Mouse (Mus musculus): Measurements from ENCODE around the gene Kdm4b.

Kdm4b gene

GRCm38 (mm10) chr17:56393238-56393637, 67.4 kb downstream of the Kdm4b start:
- DNase-seq (ENCODE audit: low spot score) = no peak

- no peak for DNase-seq (ENCODE audit: low spot score)
Measured at GRCm38 (mm10) chr17:56393889-56394288, 68.0 kb downstream of the Kdm4b start.

- no peak for DNase-seq (ENCODE audit: low spot score)
Measured at GRCm38 (mm10) chr17:56396051-56396450, 70.2 kb downstream of the Kdm4b start.

GRCm38 (mm10) chr17:56400221-56400620, 74.4 kb downstream of the Kdm4b start:
- DNase-seq (ENCODE audit: low spot score) = no peak

GRCm38 (mm10) chr17:56401051-56401521, 75.2 kb downstream of the Kdm4b start:
- DNase-seq (ENCODE audit: low spot score) = no peak

GRCm38 (mm10) chr17:56405341-56405740, 79.5 kb downstream of the Kdm4b start:
- no peak for DNase-seq (ENCODE audit: low spot score)

GRCm38 (mm10) chr17:56405856-56406840, 80.3 kb downstream of the Kdm4b start:
- peak; percentile 70 for DNase-seq (ENCODE audit: low spot score)

GRCm38 (mm10) chr17:56406878-56407277, 81.0 kb downstream of the Kdm4b start:
- no peak for DNase-seq (ENCODE audit: low spot score)

GRCm38 (mm10) chr17:56407379-56407778, 81.5 kb downstream of the Kdm4b start:
- no peak for DNase-seq (ENCODE audit: low spot score)

- no peak for DNase-seq (ENCODE audit: low spot score)
Measured at GRCm38 (mm10) chr17:56408965-56409625, 83.2 kb downstream of the Kdm4b start.

GRCm38 (mm10) chr17:56409759-56410158, 83.9 kb downstream of the Kdm4b start:
- DNase-seq (ENCODE audit: low spot score) = no peak

- DNase-seq (ENCODE audit: low spot score) = no peak
Measured at GRCm38 (mm10) chr17:56411437-56411836, 85.6 kb downstream of the Kdm4b start.

- DNase-seq (ENCODE audit: low spot score) = no peak
Measured at GRCm38 (mm10) chr17:56413113-56413512, 87.3 kb downstream of the Kdm4b start.

GRCm38 (mm10) chr17:56414785-56415184, 88.9 kb downstream of the Kdm4b start:
- DNase-seq (ENCODE audit: low spot score) = no peak

- no peak for DNase-seq (ENCODE audit: low spot score)
Measured at GRCm38 (mm10) chr17:56418304-56418703, 92.4 kb downstream of the Kdm4b start.

- DNase-seq (ENCODE audit: low spot score) = no peak
Measured at GRCm38 (mm10) chr17:56420022-56420421, 94.2 kb downstream of the Kdm4b start.

GRCm38 (mm10) chr17:56424726-56425583, 99.1 kb downstream of the Kdm4b start:
- DNase-seq (ENCODE audit: low spot score) = peak; percentile 80

GRCm38 (mm10) chr17:56425584-56425914, 99.7 kb downstream of the Kdm4b start:
- peak; percentile 95 for DNase-seq (ENCODE audit: low spot score)

GRCm38 (mm10) chr17:56425941-56426340, 100.1 kb downstream of the Kdm4b start:
- DNase-seq (ENCODE audit: low spot score) = no peak

- no peak for DNase-seq (ENCODE audit: low spot score)
Measured at GRCm38 (mm10) chr17:56427857-56428256, 102.0 kb downstream of the Kdm4b start.

- DNase-seq (ENCODE audit: low spot score) = no peak
Measured at GRCm38 (mm10) chr17:56431582-56431981, 105.7 kb downstream of the Kdm4b start.
